Mouse (Mus musculus) brain, adult 2 months (tissue): Measurements from ENCODE around the gene Pabpc1l.
A peak's percentile ranks its signal among the peaks of the same experiment; 100 is the strongest.

Source experiments
- DNase-seq: peaks from one replicate; pipeline ENCODE4 v3.0.0; 2011; ENCODE audit warnings: low read depth, low spot score

Pabpc1l gene

DNA sequence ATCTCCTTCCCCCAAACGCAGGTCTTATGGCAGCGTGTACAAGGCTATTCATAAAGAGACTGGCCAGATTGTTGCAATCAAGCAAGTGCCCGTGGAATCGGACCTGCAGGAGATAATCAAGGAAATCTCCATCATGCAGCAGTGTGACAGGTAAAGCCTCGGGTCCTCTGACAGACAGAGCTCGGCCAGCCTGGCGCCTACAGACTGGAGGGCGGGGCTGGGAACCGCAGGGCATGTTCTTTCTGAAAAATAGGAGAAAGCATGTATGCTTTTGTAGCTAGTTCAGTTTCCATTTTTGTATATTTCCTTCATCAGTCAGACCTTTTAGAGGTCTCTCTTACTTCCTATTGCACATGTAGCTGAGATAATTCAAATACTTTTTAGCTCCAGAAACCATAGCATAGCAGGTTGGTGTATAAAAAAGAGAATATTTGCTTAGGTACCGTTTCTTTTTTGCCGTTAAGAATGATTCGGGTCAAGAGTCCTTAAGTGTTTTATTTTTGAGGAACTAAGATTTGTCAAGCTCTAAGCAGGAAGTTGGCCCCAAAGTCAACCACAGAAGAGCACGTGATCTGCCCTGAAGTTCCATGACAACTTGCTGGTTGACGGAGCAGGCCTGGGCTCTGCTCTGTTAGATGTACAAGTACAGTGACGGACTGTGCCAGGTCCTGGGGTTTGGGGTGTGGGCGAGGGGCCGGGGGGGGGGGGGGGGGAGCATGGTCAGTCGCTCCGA is 58.5 kb downstream of the Pabpc1l start:
- peak; percentile 29 for DNase-seq

DNA sequence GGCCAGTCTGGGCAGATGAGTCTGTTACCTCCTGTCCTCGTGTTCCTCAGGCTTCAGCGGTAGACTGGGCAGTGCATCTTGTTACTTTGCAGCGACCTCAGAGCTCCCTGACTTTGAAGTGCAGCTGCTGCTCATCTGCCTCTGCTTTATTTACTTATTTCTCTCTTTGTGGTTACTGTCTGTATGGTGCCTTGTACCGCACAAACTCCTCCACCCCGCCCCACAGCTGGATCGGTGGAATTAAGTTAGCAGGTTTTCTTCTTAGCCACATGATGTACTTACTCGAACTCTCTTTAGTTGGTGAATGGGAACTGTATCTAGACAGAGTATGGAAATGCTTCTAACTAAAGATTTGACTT is 59.1 kb downstream of the Pabpc1l start:
- DNase-seq, result no peak

DNA sequence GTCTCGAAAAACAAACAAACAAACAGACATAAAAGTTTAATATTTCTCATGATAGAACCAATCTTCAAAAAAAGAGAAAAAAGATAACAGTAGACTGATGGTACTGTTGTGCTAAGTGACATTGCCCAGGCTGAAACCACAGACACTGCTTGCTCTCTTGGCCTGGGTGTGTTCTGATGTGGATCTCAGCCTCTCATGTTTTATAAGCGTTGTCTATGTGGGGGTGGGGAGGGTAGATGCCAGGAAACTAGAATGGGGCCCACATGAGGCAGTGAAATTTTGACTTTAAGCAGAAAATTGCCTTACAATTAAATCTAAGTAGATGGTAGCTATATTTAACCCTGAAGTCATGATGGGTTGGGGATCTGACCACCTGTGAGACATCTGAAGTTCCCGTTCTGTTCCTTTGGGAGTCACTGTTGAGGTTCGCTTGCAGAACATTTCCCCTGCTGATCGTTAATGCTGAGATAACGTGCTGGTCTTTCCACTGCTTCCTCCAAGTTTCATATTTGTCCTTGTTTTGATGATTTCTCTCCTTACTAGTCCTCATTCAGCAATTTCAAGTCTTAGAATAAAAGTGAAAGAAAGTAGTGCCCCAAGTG is 62.3 kb downstream of the Pabpc1l start:
- DNase-seq, result no peak

GRCm38 (mm10) chr2:164089508-164089907 is 64.3 kb downstream of the Pabpc1l start:
- peak; percentile 50 for DNase-seq

GRCm38 (mm10) chr2:164094152-164094551 is 68.9 kb downstream of the Pabpc1l start:
- peak; percentile 39 for DNase-seq

- DNase-seq, result peak; percentile 71
Measured at GRCm38 (mm10) chr2:164098603-164099250, 73.5 kb downstream of the Pabpc1l start.
